ENCODE assay signal across 17 mouse cellular contexts in genomic region chr7:127296786-127297555, GRCm38 (mm10). TPM values are rescaled to one million over a fixed set of nuclear protein-coding genes. Genes with fewer than 3 reads are reported as not detected.
DNase-seq lines count a peak whose midpoint lies in the region; ATAC-seq lines count a peak whose summit lies in the region.
"Had no signal": no experiment of that assay in that cellular context is flagged by ENCODE, and none has a peak within 500 bp of the region (broad histone marks: within the 10 kb centered on the region; RNA-seq: fewer than 3 reads in every experiment).

No protein-coding gene starts in this region.

- WGBS in heart, embryonic 12.5 days = 77% methylated on average over 5 of the region's 5 CpGs
- WGBS in heart, embryonic 10.5 days = 81% methylated on average over 5 of the region's 5 CpGs
- WGBS in liver, embryonic 13.5 days (ENCODE audit: insufficient replicate concordance) = 53% methylated on average over 5 of the region's 5 CpGs

- ATAC-seq in heart, embryonic 12.5 days (ENCODE audit: insufficient number of reproducible peaks, low FRiP score) = 0 out of 2 replicates have a peak, but pooled peaks have one; percentile 45
- 0 out of 2 replicates have a peak, but pooled peaks have one; percentile 39 for ATAC-seq in liver, embryonic 13.5 days (ENCODE audit: low read depth)

- no peaks in the 10 kb centered on the region for H3K36me3 ChIP-seq in heart, embryonic 12.5 days
- H3K36me3 ChIP-seq in heart, embryonic 10.5 days = no peaks in the 10 kb centered on the region
- no peaks in the 10 kb centered on the region for H3K36me3 ChIP-seq in liver, embryonic 13.5 days
- H3K36me3 ChIP-seq: embryonic facial prominence, embryonic 12.5 days; hindbrain, embryonic 12.5 days; midbrain, embryonic 10.5 days; neural tube, embryonic 13.5 days had no signal

- no peak overlapping the region for H3K4me3 ChIP-seq in heart, embryonic 12.5 days
- H3K4me3 ChIP-seq in heart, embryonic 10.5 days = no peak overlapping the region
- H3K4me3 ChIP-seq in liver, embryonic 13.5 days (replicated peaks) = peak overlapping the region; percentile 25
- H3K4me3 ChIP-seq: embryonic facial prominence, embryonic 12.5 days; heart, adult 2 months; hindbrain, embryonic 12.5 days; midbrain, embryonic 10.5 days; neural tube, embryonic 13.5 days had no signal

- H3K9ac ChIP-seq in heart, embryonic 12.5 days = no peak overlapping the region
- H3K9ac ChIP-seq in liver, embryonic 13.5 days = 0 out of 2 replicates have a peak overlapping the region, but pooled peaks have one; percentile 33
- H3K9ac ChIP-seq: embryonic facial prominence, embryonic 12.5 days; hindbrain, embryonic 12.5 days; neural tube, embryonic 13.5 days had no signal

- H3K27me3 ChIP-seq in heart, embryonic 12.5 days (replicated peaks) = no peaks in the 10 kb centered on the region
- 0 out of 2 replicates have a peak, but pooled peaks cover 4% of the 10 kb centered on the region for H3K27me3 ChIP-seq in heart, embryonic 10.5 days (ENCODE audit: insufficient read depth, poor library complexity, severe bottlenecking)
- H3K27me3 ChIP-seq in liver, embryonic 13.5 days = no peaks in the 10 kb centered on the region
- H3K27me3 ChIP-seq: embryonic facial prominence, embryonic 12.5 days; hindbrain, embryonic 12.5 days; neural tube, embryonic 13.5 days had no signal

- no peak for DNase-seq in heart, embryonic 10.5 days (ENCODE audit: low spot score)
- peak; percentile 47 for DNase-seq in CD4-positive helper T cell, adult 2 months (ENCODE audit: low read depth, low spot score)
- DNase-seq in liver, embryonic 13.5 days = no peak
- DNase-seq in naive thymus-derived CD4-positive, alpha-beta T cell, adult 2 months (ENCODE audit: low read depth) = peak; percentile 41
- DNase-seq in cerebellum, postnatal 4 days (ENCODE audit: low spot score in 2 of 2) = no peak
- DNase-seq in cerebellum, adult 8-10 months = no peak
- DNase-seq in testis, postnatal 10 days (ENCODE audit: low spot score) = no peak
- DNase-seq: cerebellum, postnatal 10 days; kidney, adult 11 months; kidney, postnatal 4 days; retina, postnatal 1 day had no signal

- no peak overlapping the region for H3K4me2 ChIP-seq in heart, embryonic 12.5 days
- H3K4me2 ChIP-seq in liver, embryonic 13.5 days = peak overlapping the region; percentile 42
- H3K4me2 ChIP-seq: embryonic facial prominence, embryonic 12.5 days; hindbrain, embryonic 12.5 days; neural tube, embryonic 13.5 days had no signal

- no peak overlapping the region for H3K27ac ChIP-seq in heart, embryonic 12.5 days (ENCODE audit: poor library complexity, severe bottlenecking)
- H3K27ac ChIP-seq in heart, embryonic 10.5 days = no peak overlapping the region
- peak overlapping the region; percentile 19; the same call in 1 of the 2 replicates for H3K27ac ChIP-seq in liver, embryonic 13.5 days
- H3K27ac ChIP-seq: embryonic facial prominence, embryonic 12.5 days; heart, adult 2 months; hindbrain, embryonic 12.5 days; midbrain, embryonic 10.5 days; neural tube, embryonic 13.5 days had no signal

- peaks cover 12% of the 10 kb centered on the region for H3K4me1 ChIP-seq in heart, embryonic 12.5 days (replicated peaks)
- H3K4me1 ChIP-seq in heart, embryonic 10.5 days = peaks cover 7% of the 10 kb centered on the region; the same call in 1 of the 2 replicates
- H3K4me1 ChIP-seq in liver, embryonic 13.5 days (replicated peaks) = peaks cover 13% of the 10 kb centered on the region
- H3K4me1 ChIP-seq: embryonic facial prominence, embryonic 12.5 days; hindbrain, embryonic 12.5 days; midbrain, embryonic 10.5 days; neural tube, embryonic 13.5 days had no signal

- H3K9me3 ChIP-seq in heart, embryonic 12.5 days (replicated peaks) = no peaks in the 10 kb centered on the region
- H3K9me3 ChIP-seq in heart, embryonic 10.5 days = no peaks in the 10 kb centered on the region
- H3K9me3 ChIP-seq in liver, embryonic 13.5 days (replicated peaks) = no peaks in the 10 kb centered on the region
- H3K9me3 ChIP-seq: embryonic facial prominence, embryonic 12.5 days; hindbrain, embryonic 12.5 days; midbrain, embryonic 10.5 days; neural tube, embryonic 13.5 days had no signal

RNA-seq across cellular contexts. Expression of gene Itgal, which starts 0.9 kb away (rescaled TPM):
- 1.0 and 1.1 TPM in 2 replicates for polyA plus RNA-seq in heart, embryonic 12.5 days (2016; fragmentation: Nextera tagmentation; extraction: Ambion mirVana)
- polyA plus RNA-seq in heart, embryonic 10.5 days (2016; fragmentation: Nextera tagmentation; extraction: Ambion mirVana) = 0.72 and 0.92 TPM in 2 replicates
- polyA plus RNA-seq in liver, embryonic 13.5 days (2015; fragmentation: Nextera tagmentation; extraction: Ambion mirVana) = 4.1 and 5.2 TPM in 2 replicates

RNA-seq across cellular contexts. Expression of gene Sephs2, which starts 23.1 kb away (rescaled TPM):
- polyA plus RNA-seq in heart, embryonic 12.5 days (2016; fragmentation: Nextera tagmentation; extraction: Ambion mirVana) = 86.4 and 87.2 TPM in 2 replicates
- polyA plus RNA-seq in heart, embryonic 10.5 days (2016; fragmentation: Nextera tagmentation; extraction: Ambion mirVana) = 79.9 and 88.3 TPM in 2 replicates
- polyA plus RNA-seq in liver, embryonic 13.5 days (2015; fragmentation: Nextera tagmentation; extraction: Ambion mirVana) = 138 and 169 TPM in 2 replicates

RNA-seq across cellular contexts. Expression of gene Dctpp1, which starts 36.5 kb away (rescaled TPM):
- 162 and 163 TPM in 2 replicates for polyA plus RNA-seq in heart, embryonic 12.5 days (2016; fragmentation: Nextera tagmentation; extraction: Ambion mirVana)
- polyA plus RNA-seq in heart, embryonic 10.5 days (2016; fragmentation: Nextera tagmentation; extraction: Ambion mirVana) = 222 and 262 TPM in 2 replicates
- polyA plus RNA-seq in liver, embryonic 13.5 days (2015; fragmentation: Nextera tagmentation; extraction: Ambion mirVana) = 134 and 136 TPM in 2 replicates

RNA-seq across cellular contexts. Expression of gene Zfp768, which starts 48.4 kb away (rescaled TPM):
- 19.1 and 19.8 TPM in 2 replicates for polyA plus RNA-seq in heart, embryonic 12.5 days (2016; fragmentation: Nextera tagmentation; extraction: Ambion mirVana)
- 18.7 and 19.0 TPM in 2 replicates for polyA plus RNA-seq in heart, embryonic 10.5 days (2016; fragmentation: Nextera tagmentation; extraction: Ambion mirVana)
- 3.1 and 3.5 TPM in 2 replicates for polyA plus RNA-seq in liver, embryonic 13.5 days (2015; fragmentation: Nextera tagmentation; extraction: Ambion mirVana)

RNA-seq across cellular contexts. Expression of gene Zfp771, which starts 52.9 kb away (rescaled TPM):
- 32.7 and 34.4 TPM in 2 replicates for polyA plus RNA-seq in heart, embryonic 12.5 days (2016; fragmentation: Nextera tagmentation; extraction: Ambion mirVana)
- polyA plus RNA-seq in heart, embryonic 10.5 days (2016; fragmentation: Nextera tagmentation; extraction: Ambion mirVana) = 41.3 and 44.6 TPM in 2 replicates
- 19.0 and 20.6 TPM in 2 replicates for polyA plus RNA-seq in liver, embryonic 13.5 days (2015; fragmentation: Nextera tagmentation; extraction: Ambion mirVana)

Comparison
In these comparisons a context has a peak if more than half of its experiments do, and no peak if none do; other contexts are left out.
1. DNase-seq: peak in CD4-positive helper T cell, adult 2 months (single experiment) and naive thymus-derived CD4-positive, alpha-beta T cell, adult 2 months (single experiment); none in heart, embryonic 10.5 days (single experiment), liver, embryonic 13.5 days (single experiment), cerebellum, postnatal 4 days (0 of 2), cerebellum, adult 8-10 months (single experiment) and testis, postnatal 10 days (single experiment).